ENCODE assay signal across 26 mouse cellular contexts in the genomic region with DNA sequence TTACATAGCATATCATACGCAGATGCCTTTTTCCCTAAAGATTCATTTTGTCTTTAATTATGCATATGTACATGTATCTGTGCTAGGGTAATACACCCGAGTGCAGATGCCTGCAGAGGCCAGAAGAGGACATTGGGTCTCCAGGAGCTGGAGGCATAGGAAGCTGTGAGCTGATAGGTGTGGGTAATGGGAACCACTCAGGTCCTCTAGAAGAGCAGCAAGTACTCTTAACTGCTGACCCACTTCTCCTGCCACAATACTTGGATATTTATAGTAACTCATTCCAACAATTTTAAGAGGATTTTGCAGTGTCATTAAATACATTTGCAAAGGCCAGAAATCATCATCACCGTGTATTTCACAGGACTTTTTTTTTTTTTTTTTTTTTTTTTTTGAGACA.
"Had no signal": no experiment of that assay in that cellular context is flagged by ENCODE, and none has a peak within 500 bp of the region (broad histone marks: within the 10 kb centered on the region; RNA-seq: fewer than 3 reads in every experiment).

No protein-coding gene starts in this region.

- H3K36me3 ChIP-seq: forebrain, embryonic 15.5 days; heart, embryonic 13.5 days; heart, embryonic 15.5 days; hindbrain, embryonic 13.5 days; hindbrain, embryonic 15.5 days; kidney, embryonic 15.5 days; limb, embryonic 13.5 days; limb, embryonic 15.5 days had no signal

- ATAC-seq: forebrain, embryonic 15.5 days; forebrain, postnatal 0 days; hindbrain, postnatal 0 days; intestine, embryonic 16.5 days had no signal

- H3K27ac ChIP-seq: forebrain, embryonic 15.5 days; heart, embryonic 13.5 days; heart, embryonic 15.5 days; hindbrain, embryonic 13.5 days; hindbrain, embryonic 15.5 days; hindbrain, postnatal 0 days; kidney, embryonic 15.5 days; kidney, postnatal 0 days; limb, embryonic 13.5 days; limb, embryonic 15.5 days had no signal

- DNase-seq: forebrain, postnatal 0 days; gastrocnemius, postnatal 14 days; gastrocnemius, postnatal 36 days; heart, adult 18-20 months; heart, postnatal 14 days; heart, postnatal 36 days; kidney, adult 11 months; kidney, adult 2 months; kidney, adult 9 months; kidney, postnatal 14 days; kidney, postnatal 36 days; layer of hippocampus, adult 9-11 months; layer of hippocampus, postnatal 36 days; left cerebral cortex, postnatal 4 days had no signal

- H3K27me3 ChIP-seq: forebrain, embryonic 15.5 days; heart, embryonic 13.5 days; heart, embryonic 15.5 days; hindbrain, embryonic 13.5 days; hindbrain, embryonic 15.5 days; kidney, embryonic 15.5 days; limb, embryonic 13.5 days; limb, embryonic 15.5 days had no signal

- H3K9ac ChIP-seq: forebrain, embryonic 15.5 days; forebrain, postnatal 0 days; heart, embryonic 13.5 days; heart, embryonic 15.5 days; hindbrain, embryonic 13.5 days; hindbrain, embryonic 15.5 days; kidney, embryonic 15.5 days; limb, embryonic 13.5 days; limb, embryonic 15.5 days had no signal

- H3K9me3 ChIP-seq: forebrain, embryonic 15.5 days; heart, embryonic 13.5 days; heart, embryonic 15.5 days; hindbrain, embryonic 13.5 days; hindbrain, embryonic 15.5 days; kidney, embryonic 15.5 days; limb, embryonic 13.5 days; limb, embryonic 15.5 days had no signal

- H3K4me2 ChIP-seq: forebrain, embryonic 15.5 days; heart, embryonic 11.5 days; heart, embryonic 13.5 days; heart, embryonic 15.5 days; hindbrain, embryonic 13.5 days; hindbrain, embryonic 15.5 days; kidney, embryonic 15.5 days; limb, embryonic 13.5 days; limb, embryonic 15.5 days had no signal

- H3K4me1 ChIP-seq: heart, embryonic 15.5 days; hindbrain, embryonic 15.5 days; limb, embryonic 15.5 days had no signal

- H3K4me3 ChIP-seq: forebrain, embryonic 15.5 days; heart, embryonic 13.5 days; heart, embryonic 15.5 days; hindbrain, embryonic 13.5 days; hindbrain, embryonic 15.5 days; kidney, embryonic 15.5 days; limb, embryonic 13.5 days; limb, embryonic 15.5 days had no signal
